Mouse (Mus musculus) B cell, adult 2 months (primary cell): Measurements from ENCODE around the gene Chrm4.

Experiments used
- DNase-seq, 2 experiments: peaks; one replicate each; pipeline ENCODE4 v3.0.0; 2022

Gene Chrm4

DNA sequence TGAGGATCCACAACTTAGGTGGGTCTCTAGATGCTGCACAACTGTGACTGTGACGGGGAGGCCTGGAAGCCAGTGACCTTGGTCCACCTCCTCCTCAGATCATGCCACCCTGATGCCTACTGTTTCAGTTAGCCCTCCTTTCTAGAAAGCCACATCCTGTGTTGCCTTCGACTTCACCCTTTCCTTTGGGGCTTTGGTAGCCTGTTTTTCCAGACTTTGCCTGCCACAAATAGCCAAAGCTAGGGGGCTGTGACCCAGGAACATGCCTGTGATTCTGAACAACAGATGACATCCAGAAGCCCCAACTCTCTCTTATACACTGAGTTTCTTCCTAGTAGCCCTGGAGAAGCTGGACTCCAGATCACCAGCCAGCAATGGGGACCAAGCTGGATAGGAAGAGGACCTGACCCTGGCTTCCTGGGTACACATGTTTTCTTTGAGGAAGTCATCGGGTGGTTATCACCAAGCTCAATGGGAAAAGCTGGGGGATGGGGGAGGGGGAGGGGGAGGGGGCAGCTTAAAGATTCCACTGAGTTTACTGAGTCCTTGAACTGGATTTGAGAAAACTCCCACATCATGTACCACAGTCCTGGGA, 37.7 kb downstream of the Chrm4 start:
- DNase-seq, result no peak

DNA sequence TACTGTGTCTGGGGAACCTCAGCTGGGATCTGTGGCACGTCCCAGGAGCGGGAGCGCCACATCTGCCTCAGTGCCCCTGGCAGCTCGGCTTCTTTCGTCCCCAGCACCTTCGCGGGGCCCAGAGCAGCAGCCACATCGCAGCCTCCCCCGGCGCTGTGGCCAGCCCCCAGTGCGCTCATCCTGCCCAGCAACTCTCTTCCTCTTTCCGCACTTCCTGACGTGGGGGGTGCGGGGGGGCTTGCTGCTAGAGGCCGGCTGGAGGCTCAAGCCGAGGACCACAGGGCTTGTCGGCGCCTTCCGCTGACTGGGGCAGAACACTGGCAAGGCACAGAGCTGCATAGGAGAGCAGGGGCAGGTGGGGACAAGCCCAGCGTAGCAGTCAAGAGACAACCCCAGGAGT, 38.4 kb downstream of the Chrm4 start:
- peak; percentile 75 to 77 for DNase-seq

DNA sequence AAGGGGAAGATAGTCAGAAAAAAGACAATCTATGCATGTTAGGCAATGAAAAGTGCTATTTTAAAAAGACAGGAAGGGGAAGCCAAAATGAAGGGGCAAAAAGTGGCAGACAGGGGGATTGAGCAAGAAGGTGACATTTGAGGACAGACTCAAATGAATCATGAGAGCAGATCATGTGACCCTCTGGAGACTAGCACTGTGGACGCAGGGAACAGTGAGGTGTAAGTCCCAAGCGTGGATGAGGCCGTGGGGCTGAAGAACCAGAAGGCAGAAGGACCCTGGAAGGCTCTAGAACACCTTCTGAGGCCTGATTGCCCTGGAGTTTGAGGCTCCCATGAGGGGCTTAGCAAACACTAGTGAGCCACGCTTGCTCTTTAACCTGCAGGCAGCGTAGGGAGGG, 39.3 kb downstream of the Chrm4 start:
- DNase-seq, result no peak

DNA sequence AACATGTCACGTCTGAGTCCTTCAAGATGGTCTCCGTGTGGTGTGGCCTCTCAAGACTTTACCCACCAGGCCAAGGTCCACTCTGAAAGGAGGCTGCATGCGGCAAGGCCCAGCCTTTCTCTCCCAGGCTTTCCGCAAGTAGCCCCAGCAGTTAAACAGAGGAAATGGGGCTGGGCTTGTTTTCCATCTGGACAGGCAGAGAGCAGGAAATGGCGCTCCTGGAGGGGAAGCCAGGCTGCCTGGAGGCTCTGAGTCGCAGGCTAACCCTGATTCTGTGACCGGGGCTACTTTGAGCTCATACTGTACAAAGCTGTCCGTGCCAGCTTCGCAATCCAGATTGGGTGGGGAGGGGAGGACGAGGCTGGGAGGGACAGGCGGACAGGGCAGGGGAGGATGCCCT, 40.9 kb downstream of the Chrm4 start:
- no peak for DNase-seq

DNA sequence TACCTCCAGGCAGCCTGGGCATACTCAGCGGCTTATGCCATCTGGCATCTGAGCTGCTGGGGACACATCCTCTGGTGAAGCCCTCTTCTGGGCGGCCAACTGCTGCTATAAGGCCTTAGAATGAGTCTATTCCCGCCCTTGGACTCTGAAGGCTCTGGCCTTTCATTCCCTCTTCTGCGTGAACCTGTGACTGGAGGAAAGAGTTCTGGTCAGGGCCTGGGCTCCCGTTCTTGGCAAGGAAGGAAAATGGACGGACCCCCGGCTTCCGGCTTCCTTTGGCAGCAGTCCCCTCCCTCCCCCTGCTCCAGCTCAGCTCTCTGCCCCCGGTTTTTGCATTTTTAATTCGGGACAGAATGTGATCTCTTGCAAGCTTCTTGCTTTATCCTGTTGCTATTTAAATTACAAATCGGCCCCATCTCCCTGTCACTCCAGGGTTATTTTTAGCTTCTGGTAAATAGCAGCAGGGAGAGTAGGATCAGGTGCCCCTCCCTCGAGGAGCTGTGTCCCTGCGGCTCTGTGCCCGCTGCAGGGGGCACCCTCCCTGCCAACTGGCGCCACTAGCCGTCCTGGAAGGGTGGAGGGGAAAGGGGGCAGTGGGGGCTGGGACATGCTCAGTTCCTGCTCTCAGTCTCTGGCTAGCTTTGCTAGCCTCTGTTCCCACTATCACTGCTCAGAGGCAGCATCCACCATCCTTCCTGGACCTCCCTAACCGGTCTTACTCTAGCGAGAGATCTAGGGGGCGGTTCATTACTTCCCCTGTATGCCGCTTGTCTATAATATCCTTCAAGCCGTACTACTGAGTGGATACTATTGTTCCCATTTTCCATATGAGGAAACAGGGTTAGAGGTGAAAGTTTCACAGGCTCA, 44.4 kb downstream of the Chrm4 start:
- DNase-seq, result no peak

DNA sequence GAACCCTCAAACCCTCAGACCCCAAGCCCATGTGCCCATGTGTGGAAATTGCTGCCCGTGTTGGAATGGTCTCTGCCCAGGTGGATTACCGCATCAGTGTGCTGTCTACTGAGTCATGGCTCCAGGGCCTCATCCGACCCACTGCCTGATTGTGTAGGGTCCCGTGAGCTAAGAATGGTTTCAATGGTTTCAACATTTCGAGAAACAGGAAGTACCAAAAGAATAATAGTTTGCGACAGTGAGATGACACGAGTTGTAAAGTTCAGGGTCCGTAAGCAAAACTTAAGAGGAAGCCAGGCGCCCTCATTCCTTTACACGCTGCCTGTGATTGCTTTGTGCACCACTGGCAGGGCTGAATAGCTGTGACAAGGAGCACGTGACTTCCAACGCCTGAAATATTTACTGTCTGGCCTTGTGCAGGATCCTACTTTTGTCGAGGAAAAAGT, 45.1 kb downstream of the Chrm4 start:
- DNase-seq, result peak; percentile 69 to 70

DNA sequence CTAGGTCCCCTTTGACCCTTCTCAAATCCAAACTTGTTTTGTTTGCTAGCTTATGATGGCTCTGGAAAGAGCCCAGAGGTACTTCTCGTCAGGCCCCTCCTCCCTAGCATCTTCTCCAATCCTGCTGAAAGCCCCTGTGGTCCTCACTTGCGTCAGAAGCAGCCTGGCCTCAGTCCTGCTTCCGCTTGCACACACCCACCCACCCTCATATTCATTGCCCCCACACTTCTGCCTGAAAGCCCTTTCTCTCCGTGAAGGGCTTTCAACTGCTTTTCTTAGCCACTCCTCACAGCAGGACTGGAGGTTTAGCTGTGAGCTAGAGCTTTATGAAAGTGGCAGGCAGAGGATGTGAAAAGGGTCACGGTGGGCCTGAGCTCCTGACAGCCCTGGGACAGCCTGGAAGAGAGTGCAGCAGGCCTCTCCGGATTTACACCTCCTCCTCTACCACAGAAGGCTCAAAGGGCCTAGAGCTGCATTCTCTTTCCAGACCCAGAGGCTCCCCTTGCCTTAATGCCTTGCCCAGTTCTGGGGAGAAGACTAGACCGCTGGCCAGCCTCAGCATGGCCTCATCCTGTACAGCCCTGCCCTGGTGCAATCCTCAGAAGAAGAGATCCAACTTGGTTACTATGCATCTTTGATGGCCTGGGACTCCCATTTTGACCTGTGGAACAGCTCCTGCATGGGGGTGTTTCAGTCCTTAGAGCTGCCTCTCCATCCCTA, 46.5 kb downstream of the Chrm4 start:
- DNase-seq, result no peak

DNA sequence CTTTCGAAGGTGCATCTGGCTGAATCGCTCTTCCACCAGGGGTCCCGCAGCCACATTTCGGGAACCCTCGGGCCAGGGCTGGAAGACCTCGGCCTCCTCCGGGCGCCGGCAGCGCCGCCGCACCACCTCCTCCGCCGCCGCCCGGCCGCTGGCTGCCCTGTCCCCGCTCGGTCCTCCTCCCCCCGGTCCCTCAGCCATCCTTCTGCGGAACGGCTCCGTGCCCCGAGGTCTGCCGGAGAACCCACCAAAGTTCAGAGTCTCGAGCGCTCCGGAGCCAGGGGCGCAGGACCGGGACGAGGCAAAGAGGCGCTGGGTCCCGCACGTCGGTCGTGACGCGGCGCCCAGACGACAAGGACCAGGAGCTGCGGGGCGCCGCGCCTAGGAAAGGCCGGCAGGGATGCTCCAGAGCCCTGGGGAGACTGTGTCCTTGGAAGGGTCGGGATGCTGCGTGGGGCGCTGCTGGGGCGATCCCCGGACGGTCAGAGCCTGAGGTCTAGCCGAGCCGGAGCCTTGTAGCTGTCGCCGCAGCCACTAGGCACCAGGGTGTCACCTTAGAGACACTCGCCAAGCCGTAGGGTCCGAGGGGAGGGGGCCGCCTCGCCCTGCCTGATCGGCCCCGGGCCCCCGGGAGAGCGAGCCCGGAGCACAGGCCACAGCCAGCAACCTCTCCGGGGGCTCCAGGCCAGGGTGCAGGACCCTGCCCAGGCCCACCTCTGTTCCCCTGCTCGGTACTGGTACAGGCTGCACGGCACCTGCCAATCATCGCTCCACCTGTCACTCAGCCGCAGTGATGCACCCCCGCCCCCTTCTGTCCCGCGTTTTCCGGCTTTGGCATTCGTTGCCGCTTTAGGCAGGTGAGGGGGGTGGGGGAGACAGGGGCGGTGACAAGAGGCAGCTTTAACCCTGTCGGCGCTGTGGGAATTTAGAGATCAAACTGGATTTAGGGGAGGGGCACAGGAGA, 48.8 kb downstream of the Chrm4 start, which contains the start of gene Dgkz:
Gene Dgkz (minus strand): TSS at position 284 of the 961 bp plus-strand sequence.
- peak; percentile 43 to 46 for DNase-seq

DNA sequence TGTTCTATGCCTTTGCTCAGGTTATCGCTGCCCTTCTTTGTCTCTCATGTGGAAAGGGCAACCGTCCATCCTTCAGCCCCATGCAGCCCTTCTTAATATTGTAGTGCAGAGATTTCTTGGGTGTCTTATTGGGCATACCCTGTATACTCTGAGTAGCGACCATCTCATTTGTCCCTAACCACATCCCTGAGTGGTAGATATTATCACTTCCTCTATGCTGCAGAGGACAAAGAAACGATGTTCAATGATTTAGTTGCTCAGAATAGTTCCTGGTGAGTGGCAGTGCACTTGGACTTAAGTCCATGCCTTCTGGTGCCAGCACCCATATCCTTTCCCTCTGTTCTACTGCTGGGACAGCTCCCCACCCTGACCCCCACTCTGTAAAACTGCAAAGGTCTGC, 50.9 kb downstream of the Chrm4 start:
- no peak for DNase-seq
